Mouse (Mus musculus) bone marrow, adult 2 months (tissue): Measurements from ENCODE around the gene Eps15l1.

ENCODE experiments used
- CTCF ChIP-seq: fragments of 200-500 bp; IDR thresholded peaks from 2 replicates; pipeline ENCODE4 v1.5.1; 2011; ENCODE audit warnings: low read length, control low read depth; ENCODE audit not compliant: control insufficient read depth, insufficient read depth
- POLR2A ChIP-seq: fragments of 200-500 bp; IDR thresholded peaks from 2 replicates; pipeline ENCODE4 v1.6.1; 2011; ENCODE audit warnings: low read depth, mild to moderate bottlenecking, control low read depth, low read length, borderline replicate concordance; ENCODE audit not compliant: control insufficient read depth

DNA sequence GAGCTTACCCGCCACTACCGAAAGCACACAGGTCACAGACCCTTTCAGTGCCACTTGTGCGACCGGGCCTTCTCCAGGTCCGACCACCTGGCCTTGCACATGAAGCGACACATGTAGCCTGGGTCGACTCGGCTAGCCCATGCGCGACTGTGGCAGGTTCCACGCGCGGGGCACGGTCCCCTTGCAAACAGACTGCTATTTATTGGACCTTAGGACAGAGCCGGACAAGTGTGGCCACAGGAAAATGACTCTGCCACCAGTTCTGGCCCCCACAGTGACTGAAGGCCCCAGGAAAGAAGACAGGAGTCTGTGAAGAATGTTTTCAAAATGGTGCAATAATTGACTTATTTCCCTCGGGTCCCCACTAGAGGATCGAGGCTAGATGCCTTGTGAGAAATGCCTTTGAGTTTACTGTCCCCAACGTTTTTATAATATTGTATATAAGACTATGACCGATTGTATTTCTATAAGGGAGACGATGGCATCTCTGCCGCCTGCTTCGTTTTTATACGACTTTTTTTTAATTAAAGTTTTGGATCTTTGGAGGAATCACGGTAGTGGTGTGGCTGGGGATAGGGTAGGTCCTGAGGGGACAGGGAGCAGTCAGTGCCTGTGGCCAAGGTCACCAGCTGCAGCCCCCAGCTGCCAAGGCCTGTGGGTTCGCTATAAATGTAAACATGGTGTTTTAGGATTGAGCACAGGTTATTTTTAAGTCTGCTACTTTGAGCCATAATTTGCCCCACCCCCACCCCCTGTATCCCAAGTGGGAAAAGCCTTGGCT is 100.3 kb downstream of the Eps15l1 start:
- no peak for TF ChIP-seq CTCF
- peak; percentile 38; the same call in 1 of the 2 replicates for TF ChIP-seq POLR2A
